Comparison of ENCODE assay signal across 8 mouse cellular contexts in the genomic region with DNA sequence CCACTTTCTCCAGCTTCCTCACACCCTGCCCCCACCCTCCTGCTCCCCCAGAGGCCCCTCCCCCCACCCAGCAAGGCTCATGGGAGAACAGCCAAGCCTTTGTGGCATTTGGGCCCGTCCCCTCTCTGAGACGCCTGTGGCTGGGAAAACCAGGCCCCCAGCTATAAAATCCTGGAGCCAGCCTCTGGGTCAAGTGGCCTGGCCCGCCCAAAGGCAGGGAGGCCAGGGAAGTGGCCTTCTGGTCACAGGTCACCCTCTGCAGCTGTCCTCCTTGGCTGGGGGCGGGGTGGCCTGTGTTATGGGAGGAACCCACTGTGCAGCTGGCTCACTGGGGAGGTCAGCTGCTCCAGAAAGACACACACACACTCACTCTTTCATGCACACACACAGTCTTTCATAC. TPM values are rescaled to one million over a fixed set of nuclear protein-coding genes. Genes with fewer than 3 reads are reported as not detected.
DNase-seq lines count a peak whose midpoint lies in the region; ATAC-seq and TF ChIP-seq lines count a peak whose summit lies in the region.

No protein-coding gene starts in this region.

- ATAC-seq in embryonic facial prominence, embryonic 15.5 days (ENCODE audit: insufficient number of reproducible peaks, low FRiP score, low TSS enrichment, low read depth), result peak; percentile 55
- peak; percentile 14; the same call in 1 of the 2 replicates for ATAC-seq in heart, embryonic 14.5 days (ENCODE audit: insufficient number of reproducible peaks, insufficient read depth, low FRiP score, low read depth)
- peak; percentile 58 for ATAC-seq in kidney, embryonic 16.5 days (ENCODE audit: low FRiP score, low TSS enrichment)
- peak; percentile 76 for ATAC-seq in lung, postnatal 0 days

- no peaks in the 10 kb centered on the region for H3K9me3 ChIP-seq in embryonic facial prominence, embryonic 15.5 days (replicated peaks)
- H3K9me3 ChIP-seq in heart, embryonic 14.5 days (ENCODE audit: control insufficient read depth, low read length), result no peaks in the 10 kb centered on the region
- H3K9me3 ChIP-seq in kidney, embryonic 16.5 days (ENCODE audit: low read length), result no peaks in the 10 kb centered on the region
- no peaks in the 10 kb centered on the region for H3K9me3 ChIP-seq in lung, postnatal 0 days (ENCODE audit: low read length)

- H3K4me3 ChIP-seq in embryonic facial prominence, embryonic 15.5 days (replicated peaks), result no peak overlapping the region
- H3K4me3 ChIP-seq in heart, embryonic 14.5 days (ENCODE audit: control insufficient read depth in 1 of 2, insufficient read depth in 1 of 2, low read depth in 1 of 2, low read length in 2 of 2), result no peak overlapping the region
- no peak overlapping the region for H3K4me3 ChIP-seq in kidney, embryonic 16.5 days (ENCODE audit: low read length)
- H3K4me3 ChIP-seq in lung, postnatal 0 days (ENCODE audit: low read depth, low read length), result no peak overlapping the region

- peak; percentile 79 to 81 for DNase-seq in adrenal gland, adult (ENCODE audit: inconsistent age in 2 of 2, low spot score in 1 of 2)
- DNase-seq in adrenal gland, postnatal 4 days (ENCODE audit: low spot score in 2 of 2), result no peak
- peak; percentile 86 for DNase-seq in lung, postnatal 0 days (ENCODE audit: low spot score)
- peak; percentile 74 for DNase-seq in retina, embryonic 14.5 days (ENCODE audit: low spot score)
- DNase-seq in left cerebral cortex, adult 11 months (ENCODE audit: low spot score), result no peak

- peak overlapping the region; percentile 91 for H3K27ac ChIP-seq in embryonic facial prominence, embryonic 15.5 days (replicated peaks)
- H3K27ac ChIP-seq in heart, embryonic 14.5 days (replicated peaks in 1 of 2; ENCODE audit: control insufficient read depth in 1 of 2, insufficient read depth in 1 of 2, low read depth in 2 of 2, low read length in 2 of 2), result peak overlapping the region; percentile 69 to 74
- peak overlapping the region; percentile 82 for H3K27ac ChIP-seq in kidney, embryonic 16.5 days (ENCODE audit: low read length)
- H3K27ac ChIP-seq in lung, postnatal 0 days (ENCODE audit: low read length), result peak overlapping the region; percentile 65

- H3K36me3 ChIP-seq in embryonic facial prominence, embryonic 15.5 days, result no peaks in the 10 kb centered on the region
- H3K36me3 ChIP-seq in heart, embryonic 14.5 days (ENCODE audit: control insufficient read depth, insufficient read depth, low read length), result no peaks in the 10 kb centered on the region
- no peaks in the 10 kb centered on the region for H3K36me3 ChIP-seq in kidney, embryonic 16.5 days (ENCODE audit: insufficient read depth, low read length)
- no peaks in the 10 kb centered on the region for H3K36me3 ChIP-seq in lung, postnatal 0 days (ENCODE audit: insufficient read depth, low read length)

- no peak overlapping the region for H3K9ac ChIP-seq in embryonic facial prominence, embryonic 15.5 days
- peak overlapping the region; percentile 60; the same call in 1 of the 2 replicates for H3K9ac ChIP-seq in heart, embryonic 14.5 days (ENCODE audit: low read length)
- H3K9ac ChIP-seq in kidney, embryonic 16.5 days (replicated peaks; ENCODE audit: low read length), result no peak overlapping the region
- H3K9ac ChIP-seq in lung, postnatal 0 days (replicated peaks; ENCODE audit: low read depth), result no peak overlapping the region

- WGBS in embryonic facial prominence, embryonic 15.5 days, result 19% methylated on average over 4 of the region's 4 CpGs
- 14% methylated on average over 4 of the region's 4 CpGs for WGBS in heart, embryonic 14.5 days
- 8% methylated on average over 4 of the region's 4 CpGs for WGBS in kidney, embryonic 16.5 days
- WGBS in lung, postnatal 0 days, result 13% methylated on average over 4 of the region's 4 CpGs

- H3K4me2 ChIP-seq in embryonic facial prominence, embryonic 15.5 days (replicated peaks), result peak overlapping the region; percentile 47
- peak overlapping the region; percentile 60; the same call in 1 of the 2 replicates for H3K4me2 ChIP-seq in heart, embryonic 14.5 days (ENCODE audit: low read length)
- peak overlapping the region; percentile 49 for H3K4me2 ChIP-seq in kidney, embryonic 16.5 days (replicated peaks; ENCODE audit: low read depth, low read length)
- no peak overlapping the region for H3K4me2 ChIP-seq in lung, postnatal 0 days (replicated peaks; ENCODE audit: low read depth, low read length)

- peaks cover 95% of the 10 kb centered on the region for H3K4me1 ChIP-seq in embryonic facial prominence, embryonic 15.5 days
- peaks cover 28 to 39% of the 10 kb centered on the region in 2 experiments for H3K4me1 ChIP-seq in heart, embryonic 14.5 days (ENCODE audit: control insufficient read depth in 2 of 2, insufficient read depth in 2 of 2, low read length in 2 of 2)
- peaks cover 84% of the 10 kb centered on the region for H3K4me1 ChIP-seq in kidney, embryonic 16.5 days (ENCODE audit: insufficient read depth, low read length)
- H3K4me1 ChIP-seq in lung, postnatal 0 days (ENCODE audit: insufficient read depth, low read depth, low read length), result peaks cover 30% of the 10 kb centered on the region

- no peak for TF ChIP-seq EP300 in lung, postnatal 0 days (IDR thresholded peaks at IDR 0.05)

- H3K27me3 ChIP-seq in embryonic facial prominence, embryonic 15.5 days, result no peaks in the 10 kb centered on the region
- H3K27me3 ChIP-seq in heart, embryonic 14.5 days (ENCODE audit: control insufficient read depth, insufficient read depth, low read length), result 0 out of 2 replicates have a peak, but pooled peaks cover 8% of the 10 kb centered on the region
- H3K27me3 ChIP-seq in kidney, embryonic 16.5 days (ENCODE audit: insufficient read depth, low read length), result no peaks in the 10 kb centered on the region
- no peaks in the 10 kb centered on the region for H3K27me3 ChIP-seq in lung, postnatal 0 days (replicated peaks; ENCODE audit: insufficient read depth, low read length)

- TF ChIP-seq CTCF in lung, postnatal 0 days (IDR thresholded peaks at IDR 0.05), result no peak

RNA-seq across cellular contexts. Expression of a gene that starts 37.2 kb away (rescaled TPM):
- 10 to 100 TPM; 58.1 to 60.7 TPM for total RNA-seq in adrenal gland, postnatal 4 days (2021)
- 11.1 and 12.0 TPM in 2 replicates for polyA plus RNA-seq in embryonic facial prominence, embryonic 15.5 days (2015; fragmentation: Nextera tagmentation; extraction: Ambion mirVana)
- polyA plus RNA-seq in heart, embryonic 14.5 days (2014; fragmentation: Nextera tagmentation; extraction: Ambion mirVana), result 12.0 and 12.2 TPM in 2 replicates
- polyA plus RNA-seq in kidney, embryonic 16.5 days (2015; fragmentation: Nextera tagmentation; extraction: Ambion mirVana), result 6.7 and 7.9 TPM in 2 replicates
- polyA plus RNA-seq in lung, postnatal 0 days (2015; fragmentation: Nextera tagmentation; extraction: Ambion mirVana), result 9.5 and 9.9 TPM in 2 replicates

Comparison
In these comparisons a context has a peak if more than half of its experiments do, and no peak if none do; other contexts are left out.
1. DNase-seq: peak in adrenal gland, adult (2 of 2), lung, postnatal 0 days (single experiment) and retina, embryonic 14.5 days (single experiment); none in adrenal gland, postnatal 4 days (0 of 2) and left cerebral cortex, adult 11 months (single experiment).
2. ATAC-seq: peak in every context shown above with its lines; median percentile 76 in lung, postnatal 0 days; 58 in kidney, embryonic 16.5 days; 55 in embryonic facial prominence, embryonic 15.5 days; 14 in heart, embryonic 14.5 days.
3. Peak in every context shown above with its lines, with median percentiles within 50 percentile points of each other: H3K27ac ChIP-seq.